Mouse (Mus musculus): ENCODE results near the gene Afm.

DNA sequence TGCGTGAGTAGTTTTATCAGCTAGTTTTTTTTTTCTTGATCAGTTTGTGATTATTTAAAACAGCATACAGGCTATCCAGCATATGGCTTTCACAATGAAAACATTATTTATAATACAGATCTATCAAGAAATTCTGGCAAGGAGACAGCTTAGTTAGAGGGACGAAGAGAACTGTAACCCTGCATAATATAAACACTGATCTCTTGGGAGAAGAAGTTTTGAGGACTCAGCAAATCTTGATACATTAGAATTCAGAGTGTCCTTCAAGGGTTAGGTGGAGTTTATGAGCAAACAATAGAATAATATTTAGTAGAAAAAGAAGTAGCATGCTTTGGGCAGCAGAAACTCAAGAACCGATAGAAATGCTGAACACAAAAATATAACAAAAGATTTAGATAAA is 47.9 kb upstream of the Afm start:
- TF ChIP-seq CTCF (IDR thresholded peaks at IDR 0.05; ENCODE audit: borderline replicate concordance, insufficient read depth, low read length) (no peak), POLR2A (IDR thresholded peaks at IDR 0.05; ENCODE audit: low read depth, low read length) (no peak)

Data from embryonic fibroblast, embryonic 13.5 days (primary cell).